Mouse (Mus musculus) kidney, postnatal 0 days (tissue): ENCODE results near the gene Trnp1. TPM values are rescaled to one million over a fixed set of nuclear protein-coding genes. Genes with fewer than 3 reads are reported as not detected.

Experiments used
- ATAC-seq: fragments of 200-750 bp; cut with Nextera tagmentation; replicated peaks from 2 replicates; pipeline ENCODE4 v1.8.0; 2017; ENCODE audit warnings: low read depth, moderate number of reproducible peaks, moderate TSS enrichment, moderate library complexity; ENCODE audit not compliant: low FRiP score
- DNase-seq: peaks from one replicate; pipeline ENCODE4 v3.0.0-alpha.2; 2016; ENCODE audit warnings: low spot score
- H3K27ac ChIP-seq: fragments of 300-500 bp; sonication (generic); 2 replicates; pipeline ENCODE4 v1.5.1; 2014; ENCODE audit warnings: mild to moderate bottlenecking
- H3K27me3 ChIP-seq: fragments of 300-500 bp; sonication (generic); 2 replicates; pipeline ENCODE4 v1.6.1; 2014; ENCODE audit warnings: low read length, mixed read lengths; ENCODE audit not compliant: insufficient read depth
- H3K36me3 ChIP-seq: fragments of 300-500 bp; sonication (generic); 2 replicates; pipeline ENCODE4 v1.6.1; 2014; ENCODE audit warnings: low read length, mixed read lengths; ENCODE audit not compliant: insufficient read depth
- H3K4me1 ChIP-seq: fragments of 300-500 bp; sonication (generic); replicated peaks from 2 replicates; pipeline ENCODE4 v1.6.1; 2014; ENCODE audit warnings: antibody characterized with exemption, low read length, mixed read lengths; ENCODE audit not compliant: insufficient read depth
- H3K4me2 ChIP-seq: fragments of 300-500 bp; sonication (generic); 2 replicates; pipeline ENCODE4 v1.6.1; 2014; ENCODE audit warnings: mild to moderate bottlenecking, low read length, moderate library complexity, mixed read lengths
- H3K4me3 ChIP-seq: fragments of 300-500 bp; sonication (generic); replicated peaks from 2 replicates; pipeline ENCODE4 v1.5.1; 2014; ENCODE audit warnings: low read depth, low read length
- H3K9ac ChIP-seq: fragments of 300-500 bp; sonication (generic); 2 replicates; pipeline ENCODE4 v1.6.1; 2014; ENCODE audit warnings: low read depth, low read length
- H3K9me3 ChIP-seq: fragments of 300-500 bp; sonication (generic); replicated peaks from 2 replicates; pipeline ENCODE4 v1.6.1; 2016; ENCODE audit warnings: low read length, inconsistent platforms, mixed read lengths
- CTCF ChIP-seq: IDR thresholded peaks from 2 replicates; pipeline ENCODE4 v1.5.1; 2016; ENCODE audit warnings: antibody characterized with exemption, low read depth, mild to moderate bottlenecking, moderate library complexity
- WGBS: fragments of 180-500 bp; shearing (Covaris S2); extraction: QIAGEN DNeasy Blood & Tissue Kit; methylation state at CpG from one replicate; pipeline ENCODE4 v1.1.7; 2014; 5-methylcytosine and 5-hydroxymethylcytosine counted together
- polyA plus RNA-seq: library from polyadenylated mRNA; unstranded; fragments of >200 nt; fragmentation: Nextera tagmentation; extraction: Ambion mirVana; gene quantifications from 2 replicates; pipeline ENCODE4 v1.2.1, GENCODE M21; 2015

Gene Trnp1
- polyA plus RNA-seq: 1.4 and 1.5 TPM in 2 replicates

- peak; percentile 90 for DNase-seq
- H3K4me3 ChIP-seq: peak within 1 kb of the TSS; percentile 46
- peak; percentile 50; the same call in 1 of the 2 replicates for ATAC-seq
- H3K36me3 ChIP-seq: no peaks in the 10 kb centered on the region
- H3K9me3 ChIP-seq: no peaks in the 10 kb centered on the region
- H3K27me3 ChIP-seq: peaks cover 41% of the 10 kb centered on the region
- WGBS: under 1% methylated on average over 50 of the region's 53 CpGs
- H3K27ac ChIP-seq: no peak within 1 kb of the TSS
- TF ChIP-seq CTCF: no peak
- H3K9ac ChIP-seq: peak within 1 kb of the TSS; percentile 46
- H3K4me1 ChIP-seq: 0 out of 2 replicates have a peak, but pooled peaks cover 5% of the 10 kb centered on the region
- peak within 1 kb of the TSS; percentile 95 for H3K4me2 ChIP-seq
Measured at GRCm38 (mm10) chr4:133498160-133498724, at the start of gene Trnp1. TSS of gene Trnp1 (minus strand) at chr4:133498550.

GRCm38 (mm10) chr4:133545272-133546231 lies 47.2 kb upstream of the Trnp1 start, which contains the start of gene Nudc:
TSS of gene Nudc (minus strand) at chr4:133545996.
- H3K9ac ChIP-seq: peak within 1 kb of the TSS; percentile 92
- no peaks in the 10 kb centered on the region for H3K27me3 ChIP-seq
- H3K4me1 ChIP-seq: 0 out of 2 replicates have a peak, but pooled peaks cover 4% of the 10 kb centered on the region
- H3K27ac ChIP-seq: peak within 1 kb of the TSS; percentile 68
- ATAC-seq (peak; percentile 98), DNase-seq (peak; percentile 99)
- H3K9me3 ChIP-seq: no peaks in the 10 kb centered on the region
- H3K4me3 ChIP-seq: peak within 1 kb of the TSS; percentile 93
- 0 out of 2 replicates have a peak, but pooled peaks have one; percentile 8 for TF ChIP-seq CTCF
- peak within 1 kb of the TSS; percentile 83 for H3K4me2 ChIP-seq
- H3K36me3 ChIP-seq: peaks cover 8% of the 10 kb centered on the region; the same call in 1 of the 2 replicates
- under 1% methylated on average over 68 of the region's 77 CpGs for WGBS

GRCm38 (mm10) chr4:133536652-133537051 lies 38.3 kb upstream of the Trnp1 start:
- H3K36me3 ChIP-seq: peaks cover 59% of the 10 kb centered on the region

GRCm38 (mm10) chr4:133536081-133536480 lies 37.7 kb upstream of the Trnp1 start:
- no peak overlapping the region for H3K27ac ChIP-seq
- no peaks in the 10 kb centered on the region for H3K4me1 ChIP-seq
- peaks cover 61% of the 10 kb centered on the region for H3K36me3 ChIP-seq
- H3K9me3 ChIP-seq: no peaks in the 10 kb centered on the region
- WGBS: 86% methylated on average over 3 of the region's 3 CpGs
- DNase-seq (no peak), ATAC-seq (no peak; the same call in 1 of the 2 replicates)
- no peak overlapping the region for H3K9ac ChIP-seq
- H3K4me3 ChIP-seq: no peak overlapping the region
- no peaks in the 10 kb centered on the region for H3K27me3 ChIP-seq
- no peak for TF ChIP-seq CTCF
- H3K4me2 ChIP-seq: no peak overlapping the region

More at GRCm38 (mm10) chr4:133536652-133537051, 38.3 kb upstream of the Trnp1 start:
- DNase-seq (no peak), ATAC-seq (no peak)
- Histone ChIP-seq H3K9me3 (no peaks in the 10 kb centered on the region), H3K27me3 (no peaks in the 10 kb centered on the region), H3K27ac (no peak overlapping the region), H3K4me2 (no peak overlapping the region), H3K4me3 (no peak overlapping the region), H3K9ac (no peak overlapping the region), H3K4me1 (no peaks in the 10 kb centered on the region)
- WGBS: 83% methylated on average over 5 of the region's 5 CpGs
- no peak for TF ChIP-seq CTCF

- DNase-seq (no peak), ATAC-seq (no peak)
- Histone ChIP-seq H3K9ac (no peak overlapping the region), H3K27ac (no peak overlapping the region), H3K9me3 (no peaks in the 10 kb centered on the region), H3K4me1 (no peaks in the 10 kb centered on the region), H3K4me2 (no peak overlapping the region), H3K36me3 (peaks cover 59% of the 10 kb centered on the region), H3K4me3 (no peak overlapping the region), H3K27me3 (no peaks in the 10 kb centered on the region)
- 86% methylated on average over 3 of the region's 3 CpGs for WGBS
- TF ChIP-seq CTCF: peak; percentile 18; the same call in 1 of the 2 replicates
Measured at GRCm38 (mm10) chr4:133532777-133533176, 34.4 kb upstream of the Trnp1 start.

- H3K36me3 ChIP-seq: peaks cover 30% of the 10 kb centered on the region
- no peak overlapping the region for H3K27ac ChIP-seq
- 72% methylated on average over 16 of the region's 16 CpGs for WGBS
- H3K9ac ChIP-seq: no peak overlapping the region
- no peak overlapping the region for H3K4me2 ChIP-seq
- no peaks in the 10 kb centered on the region for H3K9me3 ChIP-seq
- no peaks in the 10 kb centered on the region for H3K4me1 ChIP-seq
- DNase-seq (no peak), ATAC-seq (0 out of 2 replicates have a peak, but pooled peaks have one; percentile 7)
- H3K4me3 ChIP-seq: no peak overlapping the region
- no peaks in the 10 kb centered on the region for H3K27me3 ChIP-seq
- no peak for TF ChIP-seq CTCF
Measured at GRCm38 (mm10) chr4:133527788-133528187, 29.4 kb upstream of the Trnp1 start.
